Mouse (Mus musculus): ENCODE measurements around the gene Sez6l.

DNA sequence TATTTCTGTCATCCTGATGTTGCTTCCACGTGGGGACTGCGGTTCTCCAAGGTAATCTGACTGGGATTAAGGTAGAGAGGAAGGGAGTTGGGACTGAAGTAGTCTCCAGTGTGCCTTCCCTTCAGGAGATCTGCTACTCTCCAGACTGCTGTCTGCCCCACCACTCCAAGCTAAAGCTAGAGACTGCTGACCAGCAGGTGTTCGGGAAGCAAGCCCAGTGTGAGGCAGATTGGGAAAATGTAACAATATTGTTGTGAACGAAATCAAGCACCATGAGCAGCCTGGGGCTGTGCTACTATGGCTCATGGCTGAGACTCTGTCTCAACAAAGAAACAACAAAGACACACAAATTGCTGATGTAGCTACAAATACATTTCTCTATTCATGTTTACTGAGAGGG lies 159.0 kb downstream of the Sez6l start:
- TF ChIP-seq GATA1 (IDR thresholded peaks at IDR 0.05; ENCODE audit: low read length) = no peak
- TF ChIP-seq TAL1 (IDR thresholded peaks at IDR 0.05; ENCODE audit: low read length) = no peak
